Mouse (Mus musculus): ENCODE results near the gene Olfr159.
"Not testable (repeated sequence)": the region's sequence is repeated elsewhere in the genome, so short reads cannot be mapped to it uniquely, and the experiment has no call there.

Olfr159 gene

DNA sequence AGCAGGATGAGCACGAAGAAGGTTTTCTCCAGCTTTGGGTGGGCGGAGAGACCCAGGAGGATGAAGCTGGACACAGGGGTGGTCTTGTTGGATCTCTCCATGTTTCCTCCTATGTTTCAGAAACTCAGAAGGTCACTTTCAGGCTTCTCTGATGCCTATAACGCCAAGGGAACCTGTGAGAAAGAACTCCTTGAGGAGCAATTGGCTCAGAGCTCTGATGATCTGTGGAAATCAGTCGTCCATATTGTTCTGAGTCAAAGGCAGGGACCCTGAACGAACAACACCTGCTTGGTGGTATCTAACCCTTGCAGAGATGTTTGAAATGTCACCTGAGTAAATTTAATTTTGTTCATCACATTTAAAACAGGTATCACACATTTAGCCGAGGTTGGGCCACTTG, at the start of gene Olfr159:
Gene Olfr159 (minus strand): TSS at position 101 of the 400 bp plus-strand sequence.
- no peak for DNase-seq (ENCODE audit: low read depth in 1 of 2, low spot score in 2 of 2)

DNA sequence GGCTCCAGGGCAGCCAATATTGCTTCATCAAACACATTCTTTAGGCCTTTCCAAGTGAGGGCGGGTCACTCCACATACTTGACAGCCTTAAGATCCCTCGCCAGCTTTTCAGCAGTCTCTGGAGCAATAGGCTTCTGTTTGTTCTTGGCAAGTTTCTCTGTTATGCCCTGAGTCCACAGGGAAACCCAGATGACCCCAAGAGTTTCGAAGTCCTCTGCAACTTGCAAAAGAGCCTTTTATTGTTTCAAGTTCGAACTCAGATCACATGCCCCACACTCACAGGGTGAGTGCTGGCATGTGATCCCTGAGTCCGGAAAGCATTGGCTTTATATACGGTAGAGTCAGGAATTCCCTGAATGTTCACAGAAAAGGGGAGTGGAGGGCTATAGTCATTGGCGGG, 28.1 kb upstream of the Olfr159 start:
- DNase-seq (ENCODE audit: low read depth in 1 of 2, low spot score in 2 of 2) = no peak

DNA sequence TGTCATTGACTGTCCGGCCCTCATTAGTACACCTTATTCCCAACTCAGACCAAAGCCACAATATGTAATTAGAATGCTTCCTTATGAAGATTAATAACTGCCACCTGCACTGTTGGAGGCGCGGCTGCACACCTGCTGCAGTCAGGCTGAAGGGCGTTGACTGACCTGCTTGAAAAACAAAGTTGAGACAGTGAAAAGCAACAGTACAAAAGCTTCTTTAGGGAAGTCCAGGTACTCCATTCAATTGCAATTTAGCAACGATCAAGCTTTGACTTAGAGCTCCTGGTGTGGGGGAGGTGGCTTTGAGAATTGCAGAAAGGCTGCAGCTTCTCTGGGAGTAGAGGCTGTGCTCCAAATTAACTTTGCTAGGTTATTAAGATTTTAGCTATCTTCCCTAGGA, 25.0 kb upstream of the Olfr159 start:
- DNase-seq (ENCODE audit: low read depth in 1 of 2, low spot score in 2 of 2) = not testable (repeated sequence)

DNA sequence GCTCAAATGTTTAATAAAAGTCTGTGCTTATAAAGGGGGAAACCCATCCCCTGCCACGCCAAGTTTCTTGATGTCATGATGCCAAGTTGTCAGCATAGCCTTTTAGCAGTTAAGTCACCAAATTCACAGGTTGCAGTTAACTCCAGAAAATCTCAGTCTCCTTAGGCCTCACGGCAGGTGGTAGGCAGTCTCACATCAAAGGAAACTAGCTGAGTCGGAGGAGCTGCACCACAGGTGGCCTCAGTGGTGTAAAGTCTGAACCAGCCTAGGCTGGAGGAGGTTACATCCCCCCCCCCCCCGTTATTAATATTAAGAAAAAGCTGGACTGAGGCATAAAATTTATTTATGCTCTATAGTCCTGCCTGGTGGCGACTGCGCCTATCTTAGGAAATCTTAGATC, 24.5 kb upstream of the Olfr159 start:
- DNase-seq (ENCODE audit: low read depth in 1 of 2, low spot score in 2 of 2) = no peak

DNA sequence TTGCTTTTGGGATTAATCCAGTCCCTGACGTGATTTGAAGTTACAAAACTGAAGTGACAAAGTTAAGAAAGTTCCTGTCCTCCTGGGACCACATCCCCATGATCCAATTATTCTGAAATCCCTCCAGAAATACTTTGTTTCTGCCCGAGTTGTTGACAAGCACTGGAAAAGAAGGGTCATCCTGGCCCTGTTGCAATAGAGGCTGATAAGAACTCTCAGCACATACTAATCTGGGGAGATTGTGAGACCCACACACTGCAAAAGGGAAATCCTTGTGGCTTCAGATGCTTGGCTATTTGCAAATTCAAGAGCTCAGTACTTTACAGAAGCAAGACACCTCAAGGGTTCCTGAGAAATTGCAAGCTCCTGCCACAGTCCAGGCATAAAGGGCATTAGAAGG, 1.5 kb upstream of the Olfr159 start:
- no peak for DNase-seq (ENCODE audit: low read depth in 1 of 2, low spot score in 2 of 2)

DNA sequence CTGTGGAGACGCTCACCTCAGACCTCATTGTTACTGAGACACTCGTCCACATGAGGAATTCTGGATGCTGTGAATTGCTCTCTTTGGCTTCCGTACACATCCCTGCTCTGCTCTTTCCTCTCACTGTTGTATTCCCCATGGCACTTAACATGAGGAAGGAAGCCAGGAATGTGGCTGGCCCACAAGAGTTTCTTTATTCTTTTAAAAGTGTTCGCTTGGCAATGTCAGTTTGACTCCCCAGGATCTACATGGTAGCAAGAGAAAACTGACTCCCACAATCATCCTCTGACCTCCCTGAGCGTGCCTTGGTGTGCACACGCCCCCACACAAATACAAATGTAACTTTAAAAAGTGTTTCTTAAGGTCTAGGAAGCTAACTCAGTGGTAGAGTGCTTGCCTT, 817 bp upstream of the Olfr159 start:
- DNase-seq (ENCODE audit: low read depth in 1 of 2, low spot score in 2 of 2) = no peak

DNA sequence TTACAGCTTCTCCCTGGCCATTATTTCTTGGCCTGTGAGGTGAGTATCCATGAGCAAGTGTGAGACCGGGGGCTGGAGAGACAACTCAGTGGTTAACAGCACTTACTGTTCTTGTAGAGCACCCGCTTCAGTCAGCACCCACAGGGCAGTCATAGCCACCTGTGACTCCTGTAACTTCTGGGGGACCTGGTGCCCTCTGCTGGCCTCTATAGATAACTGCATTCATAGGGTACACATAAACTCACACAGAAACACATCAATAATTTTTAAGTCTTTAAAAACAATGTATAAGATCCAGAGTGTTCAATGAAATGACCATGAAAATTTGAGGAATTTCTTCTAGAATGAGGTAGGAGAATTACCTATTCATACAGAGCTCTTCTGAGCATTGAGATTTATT, 1.4 kb downstream of the Olfr159 start:
- no peak for DNase-seq (ENCODE audit: low read depth in 1 of 2, low spot score in 2 of 2)

DNA sequence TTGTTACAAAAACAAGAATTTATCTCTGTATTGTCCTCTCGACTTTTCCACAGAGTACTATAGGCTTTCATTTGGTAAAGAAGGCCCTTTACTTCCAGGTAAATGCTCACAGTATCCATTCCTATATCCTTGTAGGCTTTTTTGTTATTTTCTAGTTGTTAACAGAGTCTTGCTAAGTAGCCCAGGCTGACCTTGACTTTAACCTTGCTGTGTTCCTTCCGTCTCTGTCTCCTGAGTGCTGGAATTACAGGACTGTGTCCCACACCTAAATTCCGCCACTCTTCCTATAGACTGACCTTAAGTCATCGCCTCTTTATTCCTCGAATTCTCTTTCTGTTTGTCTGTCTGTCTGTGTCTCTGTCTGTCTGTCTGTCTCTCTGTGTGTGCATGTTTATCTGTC, 2.5 kb downstream of the Olfr159 start:
- no peak for DNase-seq (ENCODE audit: low read depth in 1 of 2, low spot score in 2 of 2)

DNA sequence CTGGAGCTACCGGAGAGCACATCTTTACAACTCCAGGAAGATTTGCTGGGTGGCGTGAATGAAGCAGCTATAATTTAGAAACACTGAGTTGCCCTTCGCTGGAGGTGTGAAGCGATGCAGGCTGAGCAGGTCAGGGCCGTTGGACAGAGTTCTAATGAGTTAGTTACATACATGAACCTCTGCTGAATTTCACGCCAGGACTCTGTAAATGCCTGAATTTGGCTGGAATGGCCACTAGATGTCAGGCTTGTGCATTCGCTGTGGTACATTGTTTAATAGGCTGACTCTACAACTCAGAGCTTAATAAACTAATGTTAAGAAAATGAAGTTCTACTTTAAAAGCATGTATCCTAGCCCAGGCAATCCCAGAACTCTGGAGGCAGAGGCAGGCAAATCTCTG, 7.4 kb downstream of the Olfr159 start:
- no peak for DNase-seq (ENCODE audit: low read depth in 1 of 2, low spot score in 2 of 2)

DNA sequence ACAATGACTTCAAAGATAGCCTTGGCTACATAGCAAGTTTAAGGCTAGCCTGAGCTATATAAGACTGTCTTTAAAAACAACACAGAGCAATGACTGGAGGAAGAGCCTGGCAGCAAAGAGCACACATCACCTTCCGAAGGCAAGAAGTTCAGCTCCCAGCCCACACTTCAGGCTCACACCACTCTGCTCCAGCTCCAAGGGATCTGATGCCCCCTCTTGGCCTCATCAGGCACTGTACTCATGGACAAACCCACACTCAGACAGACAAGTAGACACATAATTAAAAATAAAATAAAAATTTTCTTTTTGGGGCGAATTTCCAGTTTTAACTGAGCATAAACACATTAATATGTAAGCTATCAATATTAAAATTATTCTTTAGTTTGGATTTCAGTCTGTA, 9.5 kb downstream of the Olfr159 start:
- no peak for DNase-seq (ENCODE audit: low read depth in 1 of 2, low spot score in 2 of 2)

DNA sequence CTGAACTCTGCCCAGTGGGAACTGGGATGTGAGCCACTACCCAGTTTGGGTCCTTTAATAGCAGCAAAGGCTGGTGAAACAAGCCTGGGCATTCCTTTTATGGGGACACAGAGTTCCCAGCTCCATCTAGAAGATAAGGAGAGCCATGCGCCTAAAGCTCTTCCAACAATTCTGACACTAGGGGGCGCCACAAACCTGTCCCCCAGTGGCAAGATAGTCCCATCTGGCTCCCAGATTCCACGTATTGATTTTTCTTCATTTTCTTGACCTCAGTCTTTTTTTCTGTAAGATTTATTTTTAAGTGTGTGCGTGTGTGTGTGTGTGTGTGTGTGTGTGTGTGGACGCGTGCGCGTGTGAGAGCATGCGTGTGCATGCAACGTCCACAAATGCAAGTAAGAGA, 10.3 kb downstream of the Olfr159 start:
- DNase-seq (ENCODE audit: low read depth in 1 of 2, low spot score in 2 of 2) = no peak

DNA sequence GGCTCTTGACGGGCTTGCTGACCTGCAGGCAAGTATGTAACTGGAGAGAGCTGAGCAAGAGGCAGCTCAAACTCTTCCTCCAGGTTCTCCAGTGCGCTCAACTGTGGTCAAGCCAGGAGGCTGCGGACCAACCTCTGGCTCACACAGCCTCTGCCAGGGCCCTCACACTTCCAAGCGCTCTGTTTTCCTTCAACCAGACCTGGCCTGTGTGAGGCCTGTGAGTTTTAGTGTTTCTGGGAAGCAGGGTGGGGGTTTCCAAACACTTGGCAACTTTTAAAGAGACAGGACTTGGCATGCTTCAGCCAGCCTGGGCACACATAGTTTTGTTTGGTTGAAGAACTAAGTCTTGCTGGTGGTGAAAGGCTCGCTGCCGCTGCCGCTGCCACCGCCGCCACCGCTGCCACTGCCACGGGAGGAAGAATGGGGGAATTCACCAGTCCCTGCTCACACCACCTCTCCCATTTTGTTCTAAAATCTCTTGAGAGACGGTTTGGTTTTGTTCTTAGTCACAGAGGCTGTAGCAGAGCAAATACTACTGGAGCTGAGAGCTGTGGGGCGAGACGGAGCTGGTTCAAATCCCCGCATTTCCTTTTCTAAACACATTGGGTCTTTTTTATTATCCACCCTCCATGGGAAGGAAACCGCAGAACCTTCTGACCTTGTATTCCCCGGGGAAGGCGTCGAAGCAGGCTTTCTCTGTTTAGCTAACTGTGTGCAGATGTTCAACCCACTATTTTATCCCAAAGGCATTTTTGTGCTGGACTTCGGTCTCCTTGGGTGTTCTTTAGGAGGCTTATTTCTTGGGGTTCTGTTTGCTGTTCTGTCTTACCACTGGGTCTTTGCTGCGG, 11.0 kb downstream of the Olfr159 start:
- no peak for DNase-seq (ENCODE audit: low read depth in 1 of 2, low spot score in 2 of 2)

DNA sequence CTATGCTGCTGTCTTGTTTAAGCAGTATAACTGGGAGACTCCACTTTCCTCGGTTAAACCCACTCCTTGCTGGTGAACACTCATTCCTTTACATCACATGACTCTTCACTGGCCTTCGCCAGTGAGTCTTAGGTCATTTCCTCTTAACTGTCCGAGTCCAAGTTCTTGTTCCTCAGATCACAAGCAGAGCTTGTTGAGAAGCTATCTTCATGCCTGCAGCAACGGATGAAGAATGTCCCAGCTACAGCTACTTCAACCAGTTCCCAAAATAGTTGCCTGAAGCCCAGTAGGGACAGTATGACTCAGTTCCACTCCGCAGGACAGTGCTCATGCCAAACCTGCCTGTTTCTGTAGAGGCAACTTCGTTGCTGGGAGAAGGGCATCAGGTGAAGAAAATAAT, 13.6 kb downstream of the Olfr159 start:
- no peak for DNase-seq (ENCODE audit: low read depth in 1 of 2, low spot score in 2 of 2)

DNA sequence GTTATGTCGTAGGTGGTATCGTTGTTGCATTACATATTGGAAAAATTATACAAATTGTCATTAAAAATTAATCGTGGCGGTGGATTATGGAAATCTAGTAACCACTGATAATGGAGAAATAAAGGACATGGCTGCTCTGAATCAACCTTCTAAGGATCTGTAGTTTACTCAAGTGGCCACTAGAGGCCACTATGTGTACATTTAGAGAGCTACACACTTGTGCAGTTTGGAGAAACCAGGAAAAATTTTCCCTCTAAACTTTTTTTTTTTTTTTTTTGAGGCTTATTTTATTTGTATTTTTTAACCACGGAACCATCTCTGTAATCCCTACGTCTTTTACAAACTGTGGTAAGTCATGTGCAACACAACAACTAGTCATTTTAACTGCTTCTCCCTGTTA, 25.6 kb downstream of the Olfr159 start:
- no peak for DNase-seq (ENCODE audit: low read depth in 1 of 2, low spot score in 2 of 2)

DNA sequence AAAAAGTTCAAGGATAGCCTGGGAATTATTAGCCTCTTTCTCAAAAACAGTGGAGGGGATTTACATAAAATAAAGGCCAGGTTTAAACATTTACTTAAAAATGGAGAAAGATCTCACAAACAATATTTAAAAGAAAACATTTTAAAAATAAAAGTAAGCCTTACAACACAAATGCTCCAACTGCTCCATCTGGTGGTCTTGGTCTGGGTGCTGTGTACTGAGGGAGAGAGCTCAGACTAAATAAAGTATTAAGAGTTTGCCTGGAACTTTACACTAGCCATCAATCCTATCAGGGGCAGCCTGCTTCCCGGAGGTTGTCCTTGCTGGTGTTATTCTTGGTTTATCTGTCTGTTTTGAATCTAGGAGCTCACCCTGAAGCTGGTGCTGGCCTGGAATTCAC, 27.7 kb downstream of the Olfr159 start:
- DNase-seq (ENCODE audit: low read depth in 1 of 2, low spot score in 2 of 2) = no peak

DNA sequence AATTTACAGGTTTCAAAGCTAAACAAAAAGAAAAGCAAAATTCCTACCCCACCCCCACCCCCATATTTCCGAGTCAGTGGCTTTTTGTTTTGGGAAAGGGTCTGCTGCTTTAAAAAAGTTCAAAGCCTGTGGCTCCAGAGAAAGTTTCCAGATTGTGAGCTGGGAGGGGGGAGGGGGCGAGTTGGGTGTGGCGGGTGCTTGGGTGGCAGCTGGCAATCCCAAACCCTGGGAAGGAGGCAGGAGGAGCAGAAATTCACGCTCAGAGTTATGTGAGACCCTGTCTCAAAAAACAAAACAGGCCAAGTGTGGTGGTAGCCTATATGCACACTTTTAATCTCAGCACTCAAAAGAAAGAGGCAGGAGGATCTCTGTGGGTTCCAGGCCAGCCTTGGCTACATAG, 28.2 kb downstream of the Olfr159 start:
- no peak for DNase-seq (ENCODE audit: low read depth in 1 of 2, low spot score in 2 of 2)

DNA sequence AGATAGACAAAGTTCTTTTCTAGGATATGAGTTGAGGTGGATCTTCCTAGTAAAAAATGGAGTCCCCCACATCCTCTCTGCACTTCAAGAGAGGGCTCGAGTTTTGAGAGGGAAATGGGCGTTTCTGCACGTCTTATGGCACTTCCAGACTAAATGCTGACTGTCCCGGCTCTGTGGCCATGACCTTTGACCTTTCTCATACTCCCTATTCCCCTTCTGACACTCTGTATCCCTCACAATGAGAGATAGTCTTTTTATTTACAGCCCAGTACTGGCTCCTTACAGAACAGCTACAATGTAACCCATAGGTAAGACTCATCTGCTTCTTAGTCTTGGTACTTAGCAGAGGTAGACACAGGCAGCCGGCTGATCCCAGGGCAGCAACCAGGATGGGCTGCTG, 29.3 kb downstream of the Olfr159 start:
- DNase-seq (ENCODE audit: low read depth in 1 of 2, low spot score in 2 of 2) = no peak

DNA sequence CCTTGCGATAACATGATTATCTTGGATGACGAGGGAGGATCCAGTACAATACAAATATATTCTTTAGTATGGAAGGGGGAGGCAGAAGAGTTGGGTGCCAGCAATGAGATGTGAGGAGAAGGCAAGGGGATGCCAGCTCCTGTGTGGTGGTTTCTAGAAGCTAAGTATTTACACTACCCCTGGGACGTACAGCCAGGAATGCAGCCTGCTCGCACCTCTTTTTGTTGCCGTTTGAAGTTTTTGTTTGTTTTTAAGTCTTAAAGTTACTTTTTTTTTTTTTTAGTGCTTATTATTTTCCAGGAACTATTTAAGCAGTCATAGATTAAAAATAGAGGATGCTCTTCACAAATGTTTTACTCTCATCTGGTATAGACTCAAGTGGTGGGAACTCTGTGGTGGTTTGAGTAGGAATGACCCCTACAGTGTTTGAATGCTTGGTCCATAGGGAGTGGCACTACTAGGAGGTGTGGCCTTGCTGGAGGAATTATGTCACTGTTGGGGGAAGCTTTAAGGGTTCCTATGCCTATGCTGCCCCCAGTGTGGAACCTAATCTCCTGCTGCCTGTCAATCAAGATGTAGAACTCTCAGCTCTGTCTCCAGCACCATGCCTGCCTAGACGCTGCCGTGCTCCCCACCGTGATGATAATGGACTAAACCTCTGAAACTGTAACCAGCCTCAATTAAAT, 31.7 kb downstream of the Olfr159 start:
- no peak for DNase-seq (ENCODE audit: low read depth in 1 of 2, low spot score in 2 of 2)

DNA sequence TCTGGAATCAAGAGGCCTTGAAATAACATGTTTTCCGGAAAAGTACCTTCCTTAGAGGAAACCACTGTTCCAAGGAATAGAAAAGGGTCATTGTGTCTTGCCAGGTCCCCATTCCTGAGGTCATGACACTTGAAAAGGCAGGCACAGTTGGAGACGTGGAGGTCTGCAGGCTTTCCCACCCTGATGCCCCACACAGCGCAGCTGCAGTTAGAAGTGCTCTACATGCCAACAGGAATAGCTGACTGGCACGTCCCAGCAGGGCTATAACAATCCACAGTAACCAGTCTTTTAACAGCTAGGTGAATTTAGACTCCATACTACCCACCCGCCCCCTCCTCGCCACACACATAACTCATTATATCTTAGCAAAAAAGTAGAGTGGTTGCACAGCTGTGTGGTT, 33.7 kb downstream of the Olfr159 start:
- no peak for DNase-seq (ENCODE audit: low read depth in 1 of 2, low spot score in 2 of 2)

DNA sequence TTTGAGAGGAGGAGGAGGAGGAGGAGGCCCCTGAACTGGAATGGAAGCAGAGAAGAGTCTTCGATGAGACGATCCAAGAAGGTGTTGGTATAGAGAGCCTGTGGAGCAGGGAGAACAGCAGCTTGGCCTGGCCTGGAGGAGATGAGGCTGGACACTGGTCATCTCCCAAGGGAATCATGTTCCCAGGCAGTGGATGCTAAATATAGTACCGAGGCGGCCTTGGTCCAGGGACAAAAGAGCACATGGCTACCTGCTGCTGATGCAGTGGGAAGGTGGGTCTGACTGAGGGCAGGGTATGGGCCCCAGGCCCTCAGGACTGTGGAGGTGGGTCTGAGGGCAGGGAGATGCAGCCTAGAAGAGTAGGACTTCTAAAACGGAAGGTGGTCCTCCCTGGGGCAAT, 37.6 kb downstream of the Olfr159 start:
- no peak for DNase-seq (ENCODE audit: low read depth in 1 of 2, low spot score in 2 of 2)

DNA sequence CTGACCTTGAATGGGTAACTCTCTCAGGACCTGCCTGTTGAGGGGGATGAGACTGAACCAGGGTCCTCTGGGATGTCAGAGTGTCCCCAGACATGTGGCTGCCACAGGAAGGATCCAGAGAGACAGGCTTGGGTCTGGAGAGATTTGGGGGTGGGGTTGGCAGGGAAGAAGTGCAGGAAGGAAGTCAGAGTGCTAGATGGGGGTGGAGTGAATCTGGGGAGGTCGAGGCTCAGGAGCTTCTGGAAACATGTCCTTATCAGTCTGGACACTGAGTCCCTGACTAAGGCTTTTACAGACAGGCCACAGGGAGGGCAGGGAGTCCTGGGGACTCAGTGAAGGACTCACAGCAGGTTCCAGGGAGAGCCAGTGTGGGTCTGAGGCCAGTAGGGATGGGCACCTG, 38.6 kb downstream of the Olfr159 start:
- DNase-seq (ENCODE audit: low read depth in 1 of 2, low spot score in 2 of 2) = no peak

DNA sequence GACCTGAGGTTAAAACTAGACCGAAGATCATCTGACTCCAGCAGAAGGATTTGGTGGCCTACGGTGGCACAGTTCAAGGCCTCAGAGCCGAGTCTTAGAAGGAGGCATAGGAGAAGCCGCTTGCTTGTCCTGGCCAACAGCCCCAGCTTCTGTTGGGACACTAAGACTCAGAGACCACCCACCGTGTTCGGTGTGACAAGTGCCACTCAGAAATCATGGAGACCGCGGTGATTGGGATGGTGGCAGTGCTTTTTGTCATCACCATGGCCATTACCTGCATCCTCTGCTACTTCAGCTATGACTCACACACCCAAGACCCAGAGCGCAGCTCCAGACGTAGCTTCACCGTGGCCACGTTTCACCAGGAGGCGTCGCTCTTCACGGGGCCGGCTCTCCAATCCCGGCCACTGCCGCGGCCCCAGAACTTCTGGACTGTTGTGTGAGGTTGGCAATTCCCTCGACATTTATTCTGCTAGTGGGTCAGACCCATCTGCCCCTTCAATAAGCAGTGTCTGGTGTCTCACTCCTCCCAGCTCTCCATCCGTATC, 40.0 kb downstream of the Olfr159 start:
- DNase-seq (ENCODE audit: low read depth in 1 of 2, low spot score in 2 of 2) = no peak
